10 mouse cellular contexts compared by ENCODE assay signal in genomic region chr15:85600696-85601094, GRCm38 (mm10). TPM values are rescaled to one million over a fixed set of nuclear protein-coding genes. Genes with fewer than 3 reads are reported as not detected.
DNase-seq lines count a peak whose midpoint lies in the region; ATAC-seq and TF ChIP-seq lines count a peak whose summit lies in the region.
"Had no signal": no experiment of that assay in that cellular context is flagged by ENCODE, and none has a peak within 500 bp of the region (broad histone marks: within the 10 kb centered on the region; RNA-seq: fewer than 3 reads in every experiment).

No protein-coding gene starts in this region.

- intact Hi-C loops in gastrocnemius, postnatal 14 days (cut with DNase I; ENCODE audit: low total_unique reads), result no loop called here
- intact Hi-C loops in left cerebral cortex, postnatal 4 days (cut with DNase I), result loop anchor here (10.0 kb wide), 1 partner anchor 274 kb away; the partner anchor contains the start of gene Trmu

- H3K27ac ChIP-seq in intestine, postnatal 0 days (ENCODE audit: low read depth, low read length), result no peak overlapping the region

- no peaks in the 10 kb centered on the region for H3K4me1 ChIP-seq in intestine, postnatal 0 days (replicated peaks; ENCODE audit: control insufficient read depth, insufficient read depth, low read length)

- H3K9ac ChIP-seq in intestine, postnatal 0 days (ENCODE audit: low read depth, low read length), result no peak overlapping the region

- WGBS in intestine, postnatal 0 days, result 50% methylated on average over 7 of the region's 7 CpGs

- no peaks in the 10 kb centered on the region for H3K9me3 ChIP-seq in intestine, postnatal 0 days (ENCODE audit: control insufficient read depth)
- H3K9me3 ChIP-seq: megakaryocyte, embryonic 14.5 days had no signal

- 0 out of 2 replicates have a peak overlapping the region, but pooled peaks have one; percentile 10 for H3K4me2 ChIP-seq in intestine, postnatal 0 days (replicated peaks; ENCODE audit: low read depth)

- no peak for TF ChIP-seq CTCF in intestine, postnatal 0 days (IDR thresholded peaks at IDR 0.05; ENCODE audit: low read depth)

- no peak overlapping the region for H3K4me3 ChIP-seq in intestine, postnatal 0 days (ENCODE audit: low read depth, low read length)

- peak; percentile 54 for DNase-seq in gastrocnemius, adult 18-20 months (ENCODE audit: low spot score)
- no peak for DNase-seq in gastrocnemius, postnatal 14 days
- DNase-seq in ovary, adult 18-20 months (ENCODE audit: low spot score), result peak; percentile 68
- no peak for DNase-seq in ovary, postnatal 14 days (ENCODE audit: low spot score)
- DNase-seq in left cerebral cortex, postnatal 4 days, result no peak
- no peak for DNase-seq in cerebellum, postnatal 36 days
- no peak for DNase-seq in spleen, postnatal 4 days (ENCODE audit: low spot score in 2 of 2)

- ATAC-seq in intestine, postnatal 0 days, result no peak

- H3K27me3 ChIP-seq in intestine, postnatal 0 days (replicated peaks; ENCODE audit: control insufficient read depth, insufficient read depth, low read length), result no peaks in the 10 kb centered on the region

- no peaks in the 10 kb centered on the region for H3K36me3 ChIP-seq in intestine, postnatal 0 days (ENCODE audit: control insufficient read depth, insufficient read depth)

RNA-seq across cellular contexts. Expression of gene Wnt7b, which starts 18.4 kb away (rescaled TPM):
- total RNA-seq in gastrocnemius, adult 18-20 months (2021), result under 1 TPM in 1 of 2 experiments, not detected in 1; 0.07 TPM
- under 1 TPM; 0.09 to 0.12 TPM for total RNA-seq in gastrocnemius, postnatal 14 days (2021)
- 0.14 and 0.27 TPM in 2 replicates for polyA plus RNA-seq in intestine, postnatal 0 days (2015; fragmentation: Nextera tagmentation; extraction: Ambion mirVana)
- 10 to 100 TPM; 65.6 to 67.5 TPM for total RNA-seq in left cerebral cortex, postnatal 4 days (2021)
- polyA plus RNA-seq: activated CD4-positive, CD25-positive, alpha-beta regulatory T cell, adult 4 months had no signal

Comparison
In these comparisons a context has a peak if more than half of its experiments do, and no peak if none do; other contexts are left out.
1. DNase-seq: peak in gastrocnemius, adult 18-20 months (single experiment) and ovary, adult 18-20 months (single experiment); none in gastrocnemius, postnatal 14 days (single experiment), ovary, postnatal 14 days (single experiment), left cerebral cortex, postnatal 4 days (single experiment), cerebellum, postnatal 36 days (0 of 2) and spleen, postnatal 4 days (0 of 2).
2. RNA of gene Wnt7b, which starts 18.4 kb away (total RNA-seq): 65.6 to 67.5 TPM in left cerebral cortex, postnatal 4 days; 0.09 to 0.12 TPM in gastrocnemius, postnatal 14 days and 0.07 TPM in gastrocnemius, adult 18-20 months; every median in the first group is over 10 times any median in the second.